Mouse (Mus musculus) liver, embryonic 14.5 days (tissue): ENCODE measurements around the gene Gm8369.

Experiments used
- CTCF ChIP-seq: IDR thresholded peaks from 2 replicates; pipeline ENCODE4 v1.5.1; 2016; ENCODE audit warnings: antibody characterized with exemption, low read depth, control low read depth
- EP300 ChIP-seq: IDR thresholded peaks from 2 replicates; pipeline ENCODE4 v1.6.1; 2016; ENCODE audit warnings: antibody characterized with exemption, low read depth

DNA sequence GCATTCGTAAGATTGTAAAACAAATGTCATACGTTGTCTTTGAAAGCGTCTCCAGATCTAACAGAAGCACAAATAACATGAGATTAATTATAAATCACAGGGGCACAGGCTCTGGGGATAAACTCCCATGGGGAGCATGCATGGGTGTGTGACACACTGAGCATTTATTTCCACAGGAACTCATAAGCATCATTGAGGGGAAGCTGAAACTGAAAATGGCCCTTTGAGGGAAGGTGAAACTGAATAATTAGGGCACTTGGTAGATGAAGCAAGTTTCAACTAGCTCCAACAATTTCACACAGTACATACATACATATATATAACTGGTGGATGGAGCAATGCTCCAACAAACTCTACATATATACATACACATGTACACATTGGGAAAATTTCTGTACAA is 8.8 kb downstream of the Gm8369 start:
- TF ChIP-seq CTCF (no peak), EP300 (no peak)
